Mouse (Mus musculus) cortical plate, adult 2 months (tissue): Measurements from ENCODE around the gene Dph2. TPM values are rescaled to one million over a fixed set of nuclear protein-coding genes. Genes with fewer than 3 reads are reported as not detected.

Source experiments
- H3K27ac ChIP-seq: fragments of 200-500 bp; 2 replicates; pipeline ENCODE4 v1.5.1; 2012; ENCODE audit warnings: low read length, control low read depth, inconsistent platforms; ENCODE audit not compliant: insufficient read depth
- H3K4me1 ChIP-seq: fragments of 200-500 bp; 2 replicates; pipeline ENCODE4 v1.6.1; 2011; ENCODE audit warnings: low read length; ENCODE audit not compliant: control insufficient read depth, insufficient read depth
- H3K4me3 ChIP-seq: fragments of 200-500 bp; 2 replicates; pipeline ENCODE4 v1.5.1; 2011; ENCODE audit warnings: mild to moderate bottlenecking, low read length, control low read depth; ENCODE audit not compliant: insufficient read depth
- CTCF ChIP-seq: fragments of 200-500 bp; IDR thresholded peaks from 2 replicates; pipeline ENCODE4 v1.5.1; 2011; ENCODE audit warnings: mild to moderate bottlenecking, control low read depth, low read length; ENCODE audit not compliant: insufficient read depth; ENCODE audit errors: extremely low read depth
- POLR2A ChIP-seq: fragments of 200-500 bp; IDR thresholded peaks from 2 replicates; pipeline ENCODE4 v1.6.1; 2011; ENCODE audit warnings: mild to moderate bottlenecking, low read length, control low read depth; ENCODE audit not compliant: insufficient read depth; ENCODE audit errors: extremely low read depth
- polyA plus RNA-seq: library from polyadenylated mRNA; depleted of rRNA; stranded (reverse); fragments of >200 nt; gene quantifications from 2 replicates; pipeline ENCODE4 v1.2.3, GENCODE M21; 2012

Gene Dph2
- polyA plus RNA-seq, 1 experiment = 13.8 TPM

GRCm38 (mm10) chr4:117913421-117913820, 21.6 kb upstream of the Dph2 start:
- TF ChIP-seq POLR2A (no peak), CTCF (no peak)
- H3K4me3 ChIP-seq = peak overlapping the region; percentile 50
- peaks cover 12% of the 10 kb centered on the region for H3K4me1 ChIP-seq
- no peak overlapping the region for H3K27ac ChIP-seq

GRCm38 (mm10) chr4:117912685-117913273, 20.9 kb upstream of the Dph2 start:
- Histone ChIP-seq H3K27ac (no peak overlapping the region), H3K4me3 (peak overlapping the region; percentile 50), H3K4me1 (peaks cover 16% of the 10 kb centered on the region)
- TF ChIP-seq POLR2A (no peak), CTCF (no peak)

- H3K4me3 ChIP-seq = no peak overlapping the region; the same call in 1 of the 2 replicates
- TF ChIP-seq CTCF (no peak), POLR2A (no peak)
- H3K4me1 ChIP-seq = peaks cover 18% of the 10 kb centered on the region
Observed at GRCm38 (mm10) chr4:117912131-117912561, 20.3 kb upstream of the Dph2 start.

GRCm38 (mm10) chr4:117908834-117909453, 17.1 kb upstream of the Dph2 start:
- H3K4me3 ChIP-seq = peak overlapping the region; percentile 2; the same call in 1 of the 2 replicates
- H3K27ac ChIP-seq = no peak overlapping the region
- peaks cover 24% of the 10 kb centered on the region for H3K4me1 ChIP-seq
- TF ChIP-seq POLR2A (0 out of 2 replicates have a peak, but pooled peaks have one; percentile 24), CTCF (no peak)

More at GRCm38 (mm10) chr4:117912131-117912561, 20.3 kb upstream of the Dph2 start:
- H3K27ac ChIP-seq = no peak overlapping the region

- TF ChIP-seq POLR2A = no peak
- TF ChIP-seq CTCF = no peak
- Histone ChIP-seq H3K4me3 (no peak overlapping the region), H3K4me1 (peaks cover 14% of the 10 kb centered on the region; the same call in 1 of the 2 replicates), H3K27ac (no peak overlapping the region)
Observed at GRCm38 (mm10) chr4:117906196-117906595, 14.4 kb upstream of the Dph2 start.

- TF ChIP-seq CTCF (no peak), POLR2A (no peak)
- peaks cover 14% of the 10 kb centered on the region; the same call in 1 of the 2 replicates for H3K4me1 ChIP-seq
- no peak overlapping the region for H3K4me3 ChIP-seq
- H3K27ac ChIP-seq = no peak overlapping the region
Observed at GRCm38 (mm10) chr4:117904761-117905160, 12.9 kb upstream of the Dph2 start.

GRCm38 (mm10) chr4:117904094-117904493, 12.3 kb upstream of the Dph2 start:
- H3K4me3 ChIP-seq = no peak overlapping the region
- no peak for TF ChIP-seq CTCF
- TF ChIP-seq POLR2A = no peak
- H3K27ac ChIP-seq = no peak overlapping the region
- H3K4me1 ChIP-seq = peaks cover 12% of the 10 kb centered on the region; the same call in 1 of the 2 replicates

- Histone ChIP-seq H3K27ac (no peak overlapping the region), H3K4me1 (no peaks in the 10 kb centered on the region)
- TF ChIP-seq POLR2A (no peak), CTCF (no peak)
Observed at GRCm38 (mm10) chr4:117898111-117898510, 6.3 kb upstream of the Dph2 start.

GRCm38 (mm10) chr4:117896031-117896430, 4.2 kb upstream of the Dph2 start:
- Histone ChIP-seq H3K4me1 (no peaks in the 10 kb centered on the region), H3K4me3 (no peak overlapping the region), H3K27ac (no peak overlapping the region)
- no peak for TF ChIP-seq POLR2A
- TF ChIP-seq CTCF = no peak

More at GRCm38 (mm10) chr4:117898111-117898510, 6.3 kb upstream of the Dph2 start:
- H3K4me3 ChIP-seq = no peak overlapping the region

- Histone ChIP-seq H3K4me3 (no peak overlapping the region), H3K4me1 (no peaks in the 10 kb centered on the region), H3K27ac (no peak overlapping the region)
- TF ChIP-seq POLR2A (no peak), CTCF (no peak)
Observed at GRCm38 (mm10) chr4:117895339-117895738, 3.5 kb upstream of the Dph2 start.
